Mouse (Mus musculus) megakaryocyte, embryonic 14.5 days (primary cell): Measurements from ENCODE around the gene Mov10l1.

Source experiments
- FLI1 ChIP-seq: IDR thresholded peaks from 2 replicates; pipeline ENCODE4 v1.6.1; 2012; ENCODE audit warnings: low read length, inconsistent platforms, mixed read lengths
- GATA1 ChIP-seq: IDR thresholded peaks from 3 replicates; pipeline ENCODE4 v1.6.1; 2012; ENCODE audit warnings: mixed read lengths, low read length, inconsistent platforms, borderline replicate concordance

DNA sequence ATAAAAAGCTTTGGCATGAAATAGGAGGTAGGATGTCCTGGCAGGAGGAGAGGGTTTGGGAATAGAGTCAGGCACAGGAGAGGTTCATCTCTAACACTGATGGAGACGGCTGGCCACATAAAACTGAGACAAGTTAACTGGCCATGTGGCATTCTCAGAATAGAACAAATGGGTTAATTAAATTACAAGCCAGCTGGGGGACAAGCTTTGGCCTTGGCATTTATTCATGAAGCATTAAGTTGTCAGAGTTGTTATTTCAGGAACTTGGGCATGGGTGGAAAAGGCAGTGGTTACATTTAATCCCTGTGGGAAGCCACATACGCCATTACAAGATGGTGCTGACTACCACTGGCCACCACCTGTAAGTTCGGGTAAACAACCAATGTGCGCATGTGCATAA lies 31.5 kb upstream of the Mov10l1 start:
- TF ChIP-seq GATA1 (no peak), FLI1 (no peak)
